Mouse (Mus musculus) liver, adult 2 months (tissue): ENCODE measurements around the gene Creb3l1.

Experiments used
- CTCF ChIP-seq: fragments of 200-500 bp; IDR thresholded peaks from 2 replicates; pipeline ENCODE4 v1.5.1; 2011; ENCODE audit warnings: low read depth, low read length, control low read depth
- POLR2A ChIP-seq: fragments of 200-500 bp; IDR thresholded peaks from 2 replicates; pipeline ENCODE4 v1.6.1; 2011; ENCODE audit warnings: low read length, control low read depth; ENCODE audit not compliant: insufficient read depth; ENCODE audit errors: extremely low read depth

DNA sequence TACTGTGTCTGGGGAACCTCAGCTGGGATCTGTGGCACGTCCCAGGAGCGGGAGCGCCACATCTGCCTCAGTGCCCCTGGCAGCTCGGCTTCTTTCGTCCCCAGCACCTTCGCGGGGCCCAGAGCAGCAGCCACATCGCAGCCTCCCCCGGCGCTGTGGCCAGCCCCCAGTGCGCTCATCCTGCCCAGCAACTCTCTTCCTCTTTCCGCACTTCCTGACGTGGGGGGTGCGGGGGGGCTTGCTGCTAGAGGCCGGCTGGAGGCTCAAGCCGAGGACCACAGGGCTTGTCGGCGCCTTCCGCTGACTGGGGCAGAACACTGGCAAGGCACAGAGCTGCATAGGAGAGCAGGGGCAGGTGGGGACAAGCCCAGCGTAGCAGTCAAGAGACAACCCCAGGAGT, 58.9 kb downstream of the Creb3l1 start:
- TF ChIP-seq CTCF, result no peak
- peak; percentile 50; the same call in 1 of the 2 replicates for TF ChIP-seq POLR2A
